Mouse (Mus musculus) yolk sac, embryonic 10.5 days (tissue): ENCODE results near the gene Lmbr1l.

Experiments used
- DNase-seq: peaks from one replicate; pipeline ENCODE4 v3.0.0-alpha.2; 2017; ENCODE audit warnings: low spot score

Lmbr1l gene

GRCm38 (mm10) chr15:98895635-98896589, 22.1 kb downstream of the Lmbr1l start:
- peak; percentile 37 for DNase-seq

- DNase-seq = no peak
Measured at GRCm38 (mm10) chr15:98894746-98895634, 23.0 kb downstream of the Lmbr1l start.

GRCm38 (mm10) chr15:98893940-98894745, 23.9 kb downstream of the Lmbr1l start, which contains the start of gene Rhebl1:
TSS of gene Rhebl1 (minus strand) at chr15:98894540.
- peak; percentile 33 for DNase-seq

- no peak for DNase-seq
Measured at GRCm38 (mm10) chr15:98893036-98893435, 25.0 kb downstream of the Lmbr1l start.

GRCm38 (mm10) chr15:98891907-98892606, 26.0 kb downstream of the Lmbr1l start:
- peak; percentile 64 for DNase-seq

- DNase-seq = peak; percentile 73
Measured at GRCm38 (mm10) chr15:98891198-98891742, 26.8 kb downstream of the Lmbr1l start.

- no peak for DNase-seq
Measured at GRCm38 (mm10) chr15:98887526-98887925, 30.5 kb downstream of the Lmbr1l start.

GRCm38 (mm10) chr15:98886667-98887387, 31.2 kb downstream of the Lmbr1l start:
- no peak for DNase-seq

- peak; percentile 74 for DNase-seq
Measured at GRCm38 (mm10) chr15:98884106-98884505, 33.9 kb downstream of the Lmbr1l start.

GRCm38 (mm10) chr15:98883661-98884060, 34.4 kb downstream of the Lmbr1l start:
- DNase-seq = peak; percentile 88

- DNase-seq = no peak
Measured at GRCm38 (mm10) chr15:98881656-98882008, 36.4 kb downstream of the Lmbr1l start.

GRCm38 (mm10) chr15:98880978-98881655, 36.9 kb downstream of the Lmbr1l start:
- peak; percentile 98 for DNase-seq

- DNase-seq = no peak
Measured at GRCm38 (mm10) chr15:98877331-98877730, 40.7 kb downstream of the Lmbr1l start.

- peak; percentile 96 for DNase-seq
Measured at GRCm38 (mm10) chr15:98871916-98872888, 45.8 kb downstream of the Lmbr1l start.

GRCm38 (mm10) chr15:98871070-98871915, 46.7 kb downstream of the Lmbr1l start, which contains the start of gene Kmt2d:
TSS of gene Kmt2d (minus strand) at chr15:98871204.
- DNase-seq = no peak

- DNase-seq = no peak
Measured at GRCm38 (mm10) chr15:98870179-98871069, 47.6 kb downstream of the Lmbr1l start.
